Mouse (Mus musculus) right cerebral cortex, postnatal 14 days (tissue): ENCODE results near the gene Ly86.

ENCODE experiments used
- DNase-seq: peaks from one replicate; pipeline ENCODE4 v3.0.0; 2022

Ly86 gene

GRCm38 (mm10) chr13:37462049-37462702 is 117.2 kb downstream of the Ly86 start:
- DNase-seq: no peak

GRCm38 (mm10) chr13:37465710-37466109 is 120.7 kb downstream of the Ly86 start:
- no peak for DNase-seq

DNA sequence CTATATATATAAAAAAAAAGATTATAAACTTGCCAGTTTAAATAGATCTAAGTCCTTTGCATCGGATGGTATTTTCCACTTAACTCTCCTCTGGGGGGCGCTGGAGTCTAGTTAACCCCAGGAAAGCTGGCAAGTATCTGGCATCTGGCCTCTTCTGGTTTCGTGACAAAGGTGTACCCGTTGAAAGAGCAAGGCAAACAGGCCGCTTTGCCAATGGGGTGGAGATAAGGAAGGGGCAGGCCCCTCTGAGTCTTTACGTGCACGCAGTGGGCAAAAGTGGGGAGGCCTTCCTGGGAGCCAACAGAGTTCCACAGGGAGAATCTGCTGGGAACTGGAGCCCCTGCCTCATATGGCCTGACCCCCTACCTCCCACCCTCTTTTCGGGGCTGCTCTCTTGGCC is 122.8 kb downstream of the Ly86 start:
- DNase-seq: peak; percentile 75
